Mouse (Mus musculus): Measurements from ENCODE around the gene Tagap. TPM values are rescaled to one million over a fixed set of nuclear protein-coding genes. Genes with fewer than 3 reads are reported as not detected.

Tagap gene
- polyA plus RNA-seq, 1 experiment = not detected

DNA sequence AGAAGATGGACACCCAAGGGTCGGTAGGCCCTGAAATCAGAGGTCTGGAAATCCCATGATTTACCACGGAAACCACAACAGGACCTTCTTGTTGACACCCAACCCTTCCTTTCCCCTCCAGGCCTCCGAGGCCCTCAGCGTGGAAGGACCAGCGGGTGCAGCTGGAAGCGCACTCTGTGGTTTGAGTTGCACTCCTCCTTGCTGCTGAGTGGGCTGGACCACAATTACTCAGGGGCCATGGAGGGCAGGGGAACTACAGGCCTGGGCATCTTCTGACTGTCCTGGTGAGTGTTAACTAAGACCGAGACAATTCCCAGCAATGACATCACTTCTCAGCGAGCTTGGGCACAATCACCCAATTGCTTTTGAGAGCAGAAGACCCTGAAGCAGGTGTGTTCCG lies 36.8 kb upstream of the Tagap start:
- TF ChIP-seq TAL1 (IDR thresholded peaks at IDR 0.05; ENCODE audit: low read length) (no peak), GATA1 (IDR thresholded peaks at IDR 0.05; ENCODE audit: low read length) (no peak)
- no peaks in the 10 kb centered on the region for H3K36me3 ChIP-seq (ENCODE audit: control insufficient read depth)
- H3K4me1 ChIP-seq (ENCODE audit: control insufficient read depth) = no peaks in the 10 kb centered on the region
- H3K9me3 ChIP-seq (ENCODE audit: control insufficient read depth, low read length) = no peaks in the 10 kb centered on the region
- H3K27me3 ChIP-seq (ENCODE audit: control insufficient read depth) = no peaks in the 10 kb centered on the region
- H3K4me3 ChIP-seq (replicated peaks) = no peak overlapping the region

DNA sequence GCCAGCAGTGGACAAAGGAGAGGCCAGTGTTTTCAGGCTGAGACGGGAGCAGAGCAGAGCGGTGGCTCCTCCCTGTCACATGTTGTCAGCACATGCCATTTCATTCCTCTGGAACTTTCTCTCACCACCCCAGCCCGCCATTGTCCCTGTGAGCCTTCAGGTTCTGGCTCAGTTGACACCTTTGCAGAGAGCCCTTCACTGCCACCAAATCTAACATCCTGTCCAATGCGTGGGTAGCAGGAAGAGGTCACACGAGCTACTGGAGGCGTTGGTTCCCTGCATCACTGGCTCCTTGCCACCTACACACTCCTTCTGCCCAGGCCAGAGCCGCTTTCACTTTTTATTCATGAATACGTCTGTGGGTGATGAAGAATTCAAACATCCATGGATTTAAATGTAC lies 33.1 kb upstream of the Tagap start:
- no peaks in the 10 kb centered on the region for H3K27me3 ChIP-seq (ENCODE audit: control insufficient read depth)
- TF ChIP-seq GATA1 (IDR thresholded peaks at IDR 0.05; ENCODE audit: low read length) (no peak), TAL1 (IDR thresholded peaks at IDR 0.05; ENCODE audit: low read length) (no peak)
- no peaks in the 10 kb centered on the region for H3K4me1 ChIP-seq (ENCODE audit: control insufficient read depth)
- no peaks in the 10 kb centered on the region for H3K9me3 ChIP-seq (ENCODE audit: control insufficient read depth, low read length)
- H3K4me3 ChIP-seq (replicated peaks) = no peak overlapping the region
- no peaks in the 10 kb centered on the region for H3K36me3 ChIP-seq (ENCODE audit: control insufficient read depth)

- Histone ChIP-seq H3K36me3 (ENCODE audit: control insufficient read depth) (no peaks in the 10 kb centered on the region), H3K4me3 (replicated peaks) (no peak overlapping the region), H3K27me3 (ENCODE audit: control insufficient read depth) (no peaks in the 10 kb centered on the region), H3K4me1 (ENCODE audit: control insufficient read depth) (no peaks in the 10 kb centered on the region), H3K9me3 (ENCODE audit: control insufficient read depth, low read length) (no peaks in the 10 kb centered on the region)
- TF ChIP-seq TAL1 (IDR thresholded peaks at IDR 0.05; ENCODE audit: low read length) (no peak), GATA1 (IDR thresholded peaks at IDR 0.05; ENCODE audit: low read length) (no peak)
Measured at GRCm38 (mm10) chr17:7894094-7894493, 31.7 kb upstream of the Tagap start.

- H3K4me3 ChIP-seq (replicated peaks) = no peak overlapping the region
- H3K9me3 ChIP-seq (ENCODE audit: control insufficient read depth, low read length) = no peaks in the 10 kb centered on the region
- TF ChIP-seq TAL1 (IDR thresholded peaks at IDR 0.05; ENCODE audit: low read length) = no peak
- TF ChIP-seq GATA1 (IDR thresholded peaks at IDR 0.05; ENCODE audit: low read length) = no peak
- no peaks in the 10 kb centered on the region for H3K4me1 ChIP-seq (ENCODE audit: control insufficient read depth)
- H3K36me3 ChIP-seq (ENCODE audit: control insufficient read depth) = no peaks in the 10 kb centered on the region
- no peaks in the 10 kb centered on the region for H3K27me3 ChIP-seq (ENCODE audit: control insufficient read depth)
Measured at GRCm38 (mm10) chr17:7896047-7896635, 29.7 kb upstream of the Tagap start.

- Histone ChIP-seq H3K9me3 (ENCODE audit: control insufficient read depth, low read length) (no peaks in the 10 kb centered on the region), H3K27me3 (ENCODE audit: control insufficient read depth) (no peaks in the 10 kb centered on the region), H3K36me3 (ENCODE audit: control insufficient read depth) (no peaks in the 10 kb centered on the region), H3K4me1 (ENCODE audit: control insufficient read depth) (no peaks in the 10 kb centered on the region), H3K4me3 (replicated peaks) (no peak overlapping the region)
- TF ChIP-seq GATA1 (IDR thresholded peaks at IDR 0.05; ENCODE audit: low read length) (no peak), TAL1 (IDR thresholded peaks at IDR 0.05; ENCODE audit: low read length) (no peak)
Measured at GRCm38 (mm10) chr17:7897120-7897519, 28.7 kb upstream of the Tagap start.

GRCm38 (mm10) chr17:7897756-7898155 lies 28.0 kb upstream of the Tagap start:
- Histone ChIP-seq H3K4me3 (replicated peaks) (no peak overlapping the region), H3K9me3 (ENCODE audit: control insufficient read depth, low read length) (no peaks in the 10 kb centered on the region), H3K4me1 (ENCODE audit: control insufficient read depth) (no peaks in the 10 kb centered on the region), H3K36me3 (ENCODE audit: control insufficient read depth) (no peaks in the 10 kb centered on the region), H3K27me3 (ENCODE audit: control insufficient read depth) (no peaks in the 10 kb centered on the region)
- TF ChIP-seq GATA1 (IDR thresholded peaks at IDR 0.05; ENCODE audit: low read length) (no peak), TAL1 (IDR thresholded peaks at IDR 0.05; ENCODE audit: low read length) (no peak)

DNA sequence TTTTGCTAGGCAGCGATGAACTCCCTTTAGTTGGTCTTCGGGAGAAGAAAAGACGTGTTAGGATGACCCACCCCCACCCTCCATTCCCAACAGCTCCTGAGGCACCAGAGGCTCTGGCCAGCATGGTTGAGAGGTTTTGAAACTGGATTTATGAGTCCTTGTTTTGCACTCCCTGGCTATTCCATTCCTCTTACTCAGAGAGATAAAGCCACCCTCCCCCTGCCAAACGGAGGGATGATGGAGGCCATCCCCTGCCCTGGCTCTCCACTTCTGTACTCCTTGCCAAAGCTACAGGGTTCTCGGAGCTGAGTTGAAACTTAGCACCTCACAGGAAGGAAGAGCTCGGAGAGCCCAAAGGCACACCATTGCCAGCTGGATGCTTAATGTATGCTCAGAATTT lies 26.6 kb upstream of the Tagap start:
- Histone ChIP-seq H3K9me3 (ENCODE audit: control insufficient read depth, low read length) (no peaks in the 10 kb centered on the region), H3K4me3 (replicated peaks) (no peak overlapping the region), H3K27me3 (ENCODE audit: control insufficient read depth) (no peaks in the 10 kb centered on the region), H3K4me1 (ENCODE audit: control insufficient read depth) (no peaks in the 10 kb centered on the region), H3K36me3 (ENCODE audit: control insufficient read depth) (no peaks in the 10 kb centered on the region)
- TF ChIP-seq GATA1 (IDR thresholded peaks at IDR 0.05; ENCODE audit: low read length) (no peak), TAL1 (IDR thresholded peaks at IDR 0.05; ENCODE audit: low read length) (no peak)

DNA sequence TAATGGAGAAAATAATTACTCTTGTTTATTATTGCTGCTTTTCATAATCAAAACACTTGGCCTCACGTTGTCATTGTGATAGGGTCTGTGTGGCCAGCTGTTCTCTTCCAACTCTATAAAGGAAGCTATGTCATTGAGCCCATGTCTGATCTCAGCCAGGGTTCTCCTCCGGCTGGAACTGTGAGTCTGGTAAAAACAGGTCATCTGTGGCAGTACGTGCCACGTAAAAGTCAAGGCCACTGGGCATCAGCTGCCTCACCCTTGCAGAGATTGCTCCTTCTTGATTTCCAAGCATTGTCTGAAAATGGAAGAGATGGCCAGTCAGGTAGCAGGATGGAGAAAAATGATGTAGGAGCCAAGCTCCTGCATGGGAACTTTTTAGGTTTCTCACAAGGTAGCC lies 25.8 kb upstream of the Tagap start:
- Histone ChIP-seq H3K4me1 (ENCODE audit: control insufficient read depth) (no peaks in the 10 kb centered on the region), H3K27me3 (ENCODE audit: control insufficient read depth) (no peaks in the 10 kb centered on the region), H3K4me3 (replicated peaks) (no peak overlapping the region), H3K9me3 (ENCODE audit: control insufficient read depth, low read length) (no peaks in the 10 kb centered on the region), H3K36me3 (ENCODE audit: control insufficient read depth) (no peaks in the 10 kb centered on the region)
- no peak for TF ChIP-seq TAL1 (IDR thresholded peaks at IDR 0.05; ENCODE audit: low read length)
- no peak for TF ChIP-seq GATA1 (IDR thresholded peaks at IDR 0.05; ENCODE audit: low read length)

DNA sequence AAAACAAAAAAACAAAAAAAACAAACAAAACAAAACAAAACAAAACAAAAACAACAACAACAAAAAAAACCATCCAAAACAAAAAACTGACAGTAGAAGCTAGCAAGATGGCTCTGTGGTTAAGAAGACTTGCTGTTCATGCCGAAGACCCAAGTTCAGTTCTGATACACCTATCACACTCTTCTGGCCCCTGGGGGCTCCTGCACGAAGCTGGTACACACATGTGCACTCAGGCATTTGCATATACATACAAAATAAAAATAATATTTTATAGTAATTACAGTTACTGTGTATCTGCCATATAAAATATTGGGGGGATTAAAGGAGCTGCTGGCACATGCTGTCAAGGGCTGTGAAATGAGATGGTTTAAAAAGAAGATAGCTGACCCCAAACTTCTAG lies 24.3 kb upstream of the Tagap start:
- H3K27me3 ChIP-seq (ENCODE audit: control insufficient read depth) = no peaks in the 10 kb centered on the region
- no peaks in the 10 kb centered on the region for H3K4me1 ChIP-seq (ENCODE audit: control insufficient read depth)
- TF ChIP-seq TAL1 (IDR thresholded peaks at IDR 0.05; ENCODE audit: low read length) = no peak
- no peak for TF ChIP-seq GATA1 (IDR thresholded peaks at IDR 0.05; ENCODE audit: low read length)
- no peaks in the 10 kb centered on the region for H3K9me3 ChIP-seq (ENCODE audit: control insufficient read depth, low read length)
- no peaks in the 10 kb centered on the region for H3K36me3 ChIP-seq (ENCODE audit: control insufficient read depth)
- H3K4me3 ChIP-seq (replicated peaks) = no peak overlapping the region

- Histone ChIP-seq H3K27me3 (ENCODE audit: control insufficient read depth) (no peaks in the 10 kb centered on the region), H3K9me3 (ENCODE audit: control insufficient read depth, low read length) (no peaks in the 10 kb centered on the region), H3K4me1 (ENCODE audit: control insufficient read depth) (no peaks in the 10 kb centered on the region), H3K4me3 (replicated peaks) (no peak overlapping the region), H3K36me3 (ENCODE audit: control insufficient read depth) (no peaks in the 10 kb centered on the region)
- TF ChIP-seq TAL1 (IDR thresholded peaks at IDR 0.05; ENCODE audit: low read length) (no peak), GATA1 (IDR thresholded peaks at IDR 0.05; ENCODE audit: low read length) (no peak)
Measured at GRCm38 (mm10) chr17:7902362-7902761, 23.4 kb upstream of the Tagap start.
